Mouse (Mus musculus) stomach, embryonic 15.5 days (tissue): ENCODE results near the gene Usp5. TPM values are rescaled to one million over a fixed set of nuclear protein-coding genes. Genes with fewer than 3 reads are reported as not detected.
A peak's percentile ranks its signal among the peaks of the same experiment; 100 is the strongest.
"Not testable (repeated sequence)": the region's sequence is repeated elsewhere in the genome, so short reads cannot be mapped to it uniquely, and the experiment has no call there.

ENCODE experiments used
- ATAC-seq: fragments of 200-750 bp; cut with Nextera tagmentation; 2 replicates; pipeline ENCODE4 v1.8.0; 2017; ENCODE audit warnings: low read depth, moderate number of reproducible peaks, moderate TSS enrichment; ENCODE audit not compliant: insufficient read depth, low FRiP score
- H3K27ac ChIP-seq: fragments of 300-500 bp; sonication (generic); 2 replicates; pipeline ENCODE4 v1.5.1; 2015; ENCODE audit warnings: mild to moderate bottlenecking, inconsistent platforms
- H3K27me3 ChIP-seq: fragments of 300-500 bp; sonication (generic); replicated peaks from 2 replicates; pipeline ENCODE4 v1.6.1; 2015; ENCODE audit warnings: inconsistent platforms
- H3K36me3 ChIP-seq: fragments of 300-500 bp; sonication (generic); 2 replicates; pipeline ENCODE4 v1.6.1; 2015; ENCODE audit warnings: inconsistent platforms
- H3K4me1 ChIP-seq: fragments of 300-500 bp; sonication (generic); 2 replicates; pipeline ENCODE4 v1.6.1; 2015; ENCODE audit warnings: inconsistent platforms
- H3K4me2 ChIP-seq: fragments of 300-500 bp; sonication (generic); 2 replicates; pipeline ENCODE4 v1.6.1; 2015; ENCODE audit warnings: mild to moderate bottlenecking, inconsistent platforms
- H3K4me3 ChIP-seq: fragments of 300-500 bp; sonication (generic); replicated peaks from 2 replicates; pipeline ENCODE4 v1.5.1; 2015; ENCODE audit warnings: inconsistent platforms
- H3K9ac ChIP-seq: fragments of 300-500 bp; sonication (generic); 2 replicates; pipeline ENCODE4 v1.6.1; 2015; ENCODE audit warnings: inconsistent platforms
- H3K9me3 ChIP-seq: fragments of 300-500 bp; sonication (generic); 2 replicates; pipeline ENCODE4 v1.6.1; 2016; ENCODE audit warnings: inconsistent platforms
- WGBS: fragments of 180-500 bp; shearing (Covaris S2); methylation state at CpG from one replicate; pipeline ENCODE4 v1.1.7; 2015; 5-methylcytosine and 5-hydroxymethylcytosine counted together
- polyA plus RNA-seq: library from polyadenylated mRNA; unstranded; fragments of >200 nt; fragmentation: Nextera tagmentation; extraction: Ambion mirVana; gene quantifications from 2 replicates; pipeline ENCODE4 v1.2.1, GENCODE M21; 2015

Gene Usp5
- polyA plus RNA-seq, 1 experiment from 2014 or later: 116 TPM

- ATAC-seq: peak; percentile 70
- H3K9ac ChIP-seq: peak within 1 kb of the TSS; percentile 58
- 3% methylated on average over 29 of the region's 29 CpGs for WGBS
- peaks cover 44% of the 10 kb centered on the region for H3K4me1 ChIP-seq
- H3K27me3 ChIP-seq: no peaks in the 10 kb centered on the region
- no peaks in the 10 kb centered on the region for H3K9me3 ChIP-seq
- H3K4me3 ChIP-seq: peak within 1 kb of the TSS; percentile 68
- peak within 1 kb of the TSS; percentile 96 for H3K27ac ChIP-seq
- H3K4me2 ChIP-seq: peak within 1 kb of the TSS; percentile 97
- peaks cover 16% of the 10 kb centered on the region for H3K36me3 ChIP-seq
These were observed 20.8 kb downstream of the Usp5 start, which contains the start of gene Spsb2 for GRCm38 (mm10) chr6:124808358-124809012. TSS of gene Spsb2 (plus strand) at chr6:124808661.

DNA sequence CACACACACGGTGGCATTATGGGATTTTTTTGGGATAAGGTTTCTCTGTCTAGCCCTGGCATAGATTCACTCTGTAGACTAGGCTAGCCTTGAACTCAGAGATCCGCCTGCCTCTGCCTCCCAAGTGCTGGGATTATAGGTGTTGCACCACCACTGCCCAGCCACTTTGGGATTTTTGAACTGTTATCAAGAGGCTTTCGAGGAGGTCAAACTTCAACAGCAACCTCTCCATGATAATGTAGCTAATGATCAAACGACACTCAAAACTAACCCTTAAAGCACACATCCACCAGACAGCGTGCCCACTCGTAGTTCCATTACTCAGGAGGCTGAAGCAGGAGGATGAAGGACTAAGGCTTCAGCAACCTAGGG lies 21.3 kb downstream of the Usp5 start:
- no peak for ATAC-seq
- Histone ChIP-seq H3K4me2 (peak overlapping the region; percentile 97), H3K4me3 (peak overlapping the region; percentile 68), H3K27ac (peak overlapping the region; percentile 96), H3K4me1 (peaks cover 44% of the 10 kb centered on the region), H3K36me3 (peaks cover 16% of the 10 kb centered on the region), H3K9me3 (no peaks in the 10 kb centered on the region), H3K27me3 (no peaks in the 10 kb centered on the region), H3K9ac (no peak overlapping the region)
- 60% methylated on average over 6 of the region's 6 CpGs for WGBS

- Histone ChIP-seq H3K27me3 (no peaks in the 10 kb centered on the region), H3K4me3 (no peak overlapping the region), H3K36me3 (peaks cover 16% of the 10 kb centered on the region), H3K9ac (no peak overlapping the region), H3K4me1 (peaks cover 39% of the 10 kb centered on the region), H3K9me3 (no peaks in the 10 kb centered on the region), H3K27ac (no peak overlapping the region), H3K4me2 (no peak overlapping the region)
- no peak for ATAC-seq
- WGBS: 79% methylated on average over 4 of the region's 4 CpGs
These were observed 21.9 kb downstream of the Usp5 start for GRCm38 (mm10) chr6:124807366-124807765.

DNA sequence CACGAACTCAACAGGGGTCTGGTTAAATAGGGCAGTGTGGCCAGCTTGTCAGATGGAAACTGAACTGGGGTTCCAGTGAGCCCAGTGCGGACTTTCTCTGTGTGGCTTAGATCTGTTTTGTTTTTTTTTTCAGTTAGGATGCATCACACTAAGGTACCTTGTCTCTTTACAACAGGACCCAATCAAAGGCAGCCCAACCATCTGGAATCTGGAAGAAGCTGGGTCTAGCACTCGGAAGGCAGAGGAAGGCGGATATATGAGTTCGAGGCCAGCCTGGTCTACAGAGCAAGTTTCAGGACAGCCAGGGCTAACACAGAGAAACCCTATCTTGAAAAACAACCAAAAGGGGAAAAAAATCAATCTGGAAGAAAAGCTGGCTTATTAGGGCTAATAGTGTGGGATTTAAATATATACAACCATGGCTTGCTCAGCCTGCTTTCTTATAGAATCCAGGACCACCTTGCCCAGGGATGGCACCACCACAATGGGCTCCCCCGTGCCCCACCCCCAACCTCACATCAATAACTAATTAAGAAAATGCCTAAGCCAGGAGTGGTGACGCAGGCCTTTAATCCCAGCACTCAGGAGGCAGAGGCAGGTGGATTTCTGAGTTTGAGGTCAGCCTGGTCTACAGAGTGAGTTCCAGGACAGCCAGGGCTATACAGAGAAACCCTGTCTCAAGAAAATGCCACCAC lies 22.7 kb downstream of the Usp5 start:
- H3K27ac ChIP-seq: peak overlapping the region; percentile 96
- H3K4me2 ChIP-seq: peak overlapping the region; percentile 89
- H3K27me3 ChIP-seq: no peaks in the 10 kb centered on the region
- 79% methylated on average over 7 of the region's 7 CpGs for WGBS
- peak overlapping the region; percentile 50 for H3K4me3 ChIP-seq
- H3K9me3 ChIP-seq: no peaks in the 10 kb centered on the region
- no peak overlapping the region for H3K9ac ChIP-seq
- H3K36me3 ChIP-seq: peaks cover 8% of the 10 kb centered on the region
- ATAC-seq: no peak
- peaks cover 31% of the 10 kb centered on the region for H3K4me1 ChIP-seq

DNA sequence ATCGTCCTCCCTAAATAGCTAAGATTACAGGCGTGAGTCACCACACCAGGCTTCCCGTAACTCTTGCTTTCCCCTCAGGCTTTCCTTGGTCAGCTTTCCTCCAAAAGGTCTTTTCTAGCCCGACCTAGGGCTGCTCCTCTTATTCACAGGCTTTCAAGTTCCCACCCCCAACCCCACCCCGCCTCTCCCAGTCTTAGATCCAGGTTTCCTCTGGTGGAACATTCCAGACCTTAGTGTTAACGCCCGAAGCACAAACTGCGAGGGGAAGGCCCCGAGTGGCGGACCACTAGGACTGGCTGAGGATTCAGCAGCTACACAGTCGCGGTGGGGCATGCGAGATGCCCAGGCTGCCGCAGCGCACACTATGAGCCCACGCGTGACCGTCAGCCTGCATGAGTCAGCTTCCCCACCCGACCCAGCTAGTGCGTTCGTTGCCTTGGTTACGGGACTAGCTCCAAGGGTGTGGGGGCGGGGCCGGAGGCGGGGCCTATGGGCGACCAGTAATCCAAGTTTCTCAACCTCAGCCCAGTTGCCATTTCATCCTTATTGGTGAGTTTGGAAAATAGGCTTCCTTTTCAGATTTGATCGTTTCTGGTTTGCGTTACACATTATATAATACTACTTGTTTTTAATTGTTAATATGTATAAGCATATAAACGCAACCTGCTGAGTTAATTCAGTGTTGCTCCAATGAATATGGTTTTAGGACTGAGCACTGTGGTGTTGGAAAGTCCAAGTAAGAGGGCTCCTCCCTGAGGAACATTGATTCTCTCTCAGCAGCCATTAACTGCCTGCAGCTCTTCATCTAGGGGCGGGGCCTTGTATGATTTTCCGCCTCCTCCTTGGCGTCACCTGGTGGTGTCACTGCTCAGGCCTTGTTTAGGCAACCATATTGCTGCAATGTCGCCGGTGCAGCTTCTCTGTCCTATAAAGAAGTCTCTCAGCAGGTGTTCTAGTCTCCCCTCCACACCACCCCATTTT lies 23.7 kb downstream of the Usp5 start:
- peak overlapping the region; percentile 96 for H3K27ac ChIP-seq
- H3K36me3 ChIP-seq: peaks cover 4% of the 10 kb centered on the region; the same call in 1 of the 2 replicates
- H3K4me2 ChIP-seq: peak overlapping the region; percentile 89
- peak; percentile 83 for ATAC-seq
- H3K9ac ChIP-seq: 0 out of 2 replicates have a peak overlapping the region, but pooled peaks have one; percentile 4
- peaks cover 28% of the 10 kb centered on the region for H3K4me1 ChIP-seq
- H3K27me3 ChIP-seq: no peaks in the 10 kb centered on the region
- H3K4me3 ChIP-seq: peak overlapping the region; percentile 50
- no peaks in the 10 kb centered on the region for H3K9me3 ChIP-seq
- 2% methylated on average over 34 of the region's 34 CpGs for WGBS

GRCm38 (mm10) chr6:124804341-124804740 lies 24.9 kb downstream of the Usp5 start:
- H3K27ac ChIP-seq: no peak overlapping the region
- H3K9me3 ChIP-seq: no peaks in the 10 kb centered on the region
- ATAC-seq: no peak
- 82% methylated on average over 3 of the region's 3 CpGs for WGBS
- no peaks in the 10 kb centered on the region for H3K27me3 ChIP-seq
- no peaks in the 10 kb centered on the region for H3K36me3 ChIP-seq
- no peak overlapping the region for H3K9ac ChIP-seq
- no peak overlapping the region for H3K4me2 ChIP-seq
- peaks cover 15% of the 10 kb centered on the region for H3K4me1 ChIP-seq
- H3K4me3 ChIP-seq: no peak overlapping the region

- not testable (repeated sequence) for H3K4me2 ChIP-seq, H3K9ac ChIP-seq, H3K27me3 ChIP-seq, H3K9me3 ChIP-seq, H3K36me3 ChIP-seq, ATAC-seq, H3K27ac ChIP-seq, H3K4me3 ChIP-seq
- 93% methylated on average over 4 of the region's 4 CpGs for WGBS
- H3K4me1 ChIP-seq: peaks cover 14% of the 10 kb centered on the region
These were observed 25.6 kb downstream of the Usp5 start for GRCm38 (mm10) chr6:124803691-124804090.

- Histone ChIP-seq H3K4me1 (peaks cover 12% of the 10 kb centered on the region), H3K4me3 (no peak overlapping the region), H3K4me2 (no peak overlapping the region), H3K9me3 (no peaks in the 10 kb centered on the region), H3K9ac (no peak overlapping the region), H3K27me3 (no peaks in the 10 kb centered on the region), H3K27ac (no peak overlapping the region), H3K36me3 (no peaks in the 10 kb centered on the region)
- WGBS: 82% methylated on average over 3 of the region's 3 CpGs
- ATAC-seq: no peak
These were observed 26.2 kb downstream of the Usp5 start for GRCm38 (mm10) chr6:124803061-124803460.

DNA sequence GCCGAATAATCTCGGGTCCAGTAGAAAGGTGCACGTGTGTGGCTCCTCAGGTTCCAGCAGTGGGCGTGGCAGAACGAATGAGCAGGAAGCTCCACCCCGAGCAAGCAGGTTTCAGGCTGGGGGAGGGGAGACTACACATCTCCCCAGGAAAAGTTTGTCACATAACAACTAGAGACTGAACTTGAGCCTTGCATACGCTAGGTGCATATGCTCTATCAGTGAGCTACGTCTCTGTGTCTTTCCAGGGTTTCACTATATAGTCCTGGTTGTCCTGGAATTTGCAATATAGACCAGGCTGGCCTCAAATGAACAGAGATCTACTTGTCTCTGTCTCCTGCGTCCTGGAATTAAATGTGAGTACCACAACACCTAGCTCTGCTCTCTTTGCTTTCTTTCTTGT lies 26.9 kb downstream of the Usp5 start:
- H3K36me3 ChIP-seq, H3K27me3 ChIP-seq, H3K9ac ChIP-seq, H3K27ac ChIP-seq, H3K9me3 ChIP-seq, ATAC-seq, H3K4me1 ChIP-seq: not testable (repeated sequence)
- 0 out of 2 replicates have a peak overlapping the region, but pooled peaks have one; percentile 30 for H3K4me2 ChIP-seq
- 16% methylated on average over 6 of the region's 9 CpGs for WGBS
- peak overlapping the region; percentile 21 for H3K4me3 ChIP-seq

DNA sequence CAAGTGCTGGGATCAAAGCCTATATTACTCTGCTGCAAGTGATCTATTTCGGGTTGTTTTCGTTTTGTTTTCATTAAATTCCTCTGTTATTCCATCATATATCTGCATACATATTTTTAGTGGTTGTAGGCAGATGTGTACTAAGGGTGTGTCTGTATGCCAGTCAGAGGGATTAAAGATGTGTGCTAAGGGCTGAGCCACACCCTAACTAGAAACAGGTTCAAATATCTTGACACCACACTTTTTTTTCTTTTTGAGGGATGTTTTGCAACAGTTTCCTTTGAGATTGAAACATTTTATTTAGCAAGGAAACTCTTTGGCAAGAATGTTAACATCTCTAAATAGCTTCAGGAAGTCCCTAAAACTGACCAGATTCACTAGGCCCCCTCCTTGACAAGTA lies 33.1 kb downstream of the Usp5 start:
- Histone ChIP-seq H3K9me3 (no peaks in the 10 kb centered on the region), H3K36me3 (no peaks in the 10 kb centered on the region), H3K9ac (no peak overlapping the region), H3K27ac (peak overlapping the region; percentile 59; the same call in 1 of the 2 replicates), H3K27me3 (no peaks in the 10 kb centered on the region), H3K4me2 (no peak overlapping the region), H3K4me3 (no peak overlapping the region), H3K4me1 (no peaks in the 10 kb centered on the region)
- no peak for ATAC-seq
- WGBS: 68% methylated on average over 2 of the region's 2 CpGs

DNA sequence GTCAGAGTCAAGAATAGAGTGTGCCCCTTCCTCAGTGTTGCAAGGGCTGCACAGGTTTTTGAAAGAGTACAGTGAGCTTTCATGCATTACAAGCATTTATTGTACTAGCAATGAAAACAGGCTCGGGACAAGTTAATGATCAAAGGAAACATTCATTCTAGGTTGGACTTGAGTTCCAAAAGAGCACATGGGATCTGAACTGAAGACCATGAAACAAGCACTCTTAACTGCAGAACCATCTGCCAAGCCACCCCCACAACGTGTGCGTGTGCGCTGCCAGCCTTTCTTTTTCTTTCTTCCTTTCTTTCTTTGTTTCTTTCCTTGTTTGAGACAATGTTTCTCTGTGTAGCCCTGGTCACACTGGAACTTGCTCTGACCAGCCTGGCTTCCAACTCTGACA lies 33.5 kb downstream of the Usp5 start:
- no peak for ATAC-seq
- H3K9me3 ChIP-seq: no peaks in the 10 kb centered on the region

More for the DNA sequence above, 33.5 kb downstream of the Usp5 start:
- Histone ChIP-seq H3K4me1 (no peaks in the 10 kb centered on the region), H3K4me3 (no peak overlapping the region), H3K4me2 (no peak overlapping the region), H3K27me3 (no peaks in the 10 kb centered on the region), H3K9ac (no peak overlapping the region), H3K27ac (peak overlapping the region; percentile 59; the same call in 1 of the 2 replicates), H3K36me3 (no peaks in the 10 kb centered on the region)
- 75% methylated on average over 4 of the region's 4 CpGs for WGBS
